Mouse (Mus musculus) kidney, adult 9 months (tissue): Measurements from ENCODE around the gene Slc9a9.
A peak's percentile ranks its signal among the peaks of the same experiment; 100 is the strongest.

Source experiments
- DNase-seq: peaks from one replicate; pipeline ENCODE4 v3.0.0; 2022

Slc9a9 gene

GRCm38 (mm10) chr9:94734320-94734719 lies 64.6 kb downstream of the Slc9a9 start:
- no peak for DNase-seq

GRCm38 (mm10) chr9:94737226-94737625 lies 67.5 kb downstream of the Slc9a9 start:
- no peak for DNase-seq

GRCm38 (mm10) chr9:94738555-94739427 lies 69.1 kb downstream of the Slc9a9 start:
- peak; percentile 48 for DNase-seq

GRCm38 (mm10) chr9:94740841-94741240 lies 71.1 kb downstream of the Slc9a9 start:
- no peak for DNase-seq

- no peak for DNase-seq
Observed at GRCm38 (mm10) chr9:94743291-94743690, 73.6 kb downstream of the Slc9a9 start.

GRCm38 (mm10) chr9:94748503-94748902 lies 78.8 kb downstream of the Slc9a9 start:
- DNase-seq: no peak

GRCm38 (mm10) chr9:94750187-94750586 lies 80.5 kb downstream of the Slc9a9 start:
- DNase-seq: no peak

GRCm38 (mm10) chr9:94750935-94751637 lies 81.4 kb downstream of the Slc9a9 start:
- DNase-seq: no peak

GRCm38 (mm10) chr9:94751638-94752021 lies 81.9 kb downstream of the Slc9a9 start:
- no peak for DNase-seq

- no peak for DNase-seq
Observed at GRCm38 (mm10) chr9:94752121-94752520, 82.4 kb downstream of the Slc9a9 start.

GRCm38 (mm10) chr9:94759904-94760303 lies 90.2 kb downstream of the Slc9a9 start:
- DNase-seq: no peak

GRCm38 (mm10) chr9:94768114-94768513 lies 98.4 kb downstream of the Slc9a9 start:
- DNase-seq: no peak

- no peak for DNase-seq
Observed at GRCm38 (mm10) chr9:94768524-94768923, 98.8 kb downstream of the Slc9a9 start.

- no peak for DNase-seq
Observed at GRCm38 (mm10) chr9:94773357-94773756, 103.6 kb downstream of the Slc9a9 start.

- DNase-seq: no peak
Observed at GRCm38 (mm10) chr9:94788261-94788660, 118.6 kb downstream of the Slc9a9 start.

- no peak for DNase-seq
Observed at GRCm38 (mm10) chr9:94790966-94791365, 121.3 kb downstream of the Slc9a9 start.

- no peak for DNase-seq
Observed at GRCm38 (mm10) chr9:94803073-94803472, 133.4 kb downstream of the Slc9a9 start.

GRCm38 (mm10) chr9:94805506-94805905 lies 135.8 kb downstream of the Slc9a9 start:
- no peak for DNase-seq

- no peak for DNase-seq
Observed at GRCm38 (mm10) chr9:94815518-94815917, 145.8 kb downstream of the Slc9a9 start.

GRCm38 (mm10) chr9:94821268-94821667 lies 151.6 kb downstream of the Slc9a9 start:
- DNase-seq: no peak

GRCm38 (mm10) chr9:94833836-94834235 lies 164.1 kb downstream of the Slc9a9 start:
- DNase-seq: no peak

GRCm38 (mm10) chr9:94837384-94837783 lies 167.7 kb downstream of the Slc9a9 start:
- DNase-seq: no peak

- DNase-seq: no peak
Observed at GRCm38 (mm10) chr9:94838479-94839031, 168.8 kb downstream of the Slc9a9 start.

GRCm38 (mm10) chr9:94839204-94839603 lies 169.5 kb downstream of the Slc9a9 start:
- no peak for DNase-seq
